Mouse (Mus musculus): ENCODE measurements around the gene Cyp8b1. TPM values are rescaled to one million over a fixed set of nuclear protein-coding genes. Genes with fewer than 3 reads are reported as not detected.

Gene Cyp8b1
- total and polyA plus RNA-seq, 3 experiments = not detected

- TF ChIP-seq UBTF (IDR thresholded peaks at IDR 0.05; ENCODE audit: borderline replicate concordance, insufficient read depth, low read depth, low read length) (no peak), KAT2A (conservative IDR thresholded peaks at IDR 0.05; ENCODE audit: low read depth, low read length) (no peak), ZKSCAN1 (IDR thresholded peaks at IDR 0.05; ENCODE audit: low read depth, low read length) (no peak), CHD2 (IDR thresholded peaks at IDR 0.05; ENCODE audit: low read length) (no peak), RCOR1 (IDR thresholded peaks at IDR 0.05; ENCODE audit: low read depth, low read length) (no peak), MAFK (IDR thresholded peaks at IDR 0.05; ENCODE audit: borderline replicate concordance, low read depth, low read length) (no peak), SIN3A (IDR thresholded peaks at IDR 0.05; ENCODE audit: low read length) (no peak), SMC3 (IDR thresholded peaks at IDR 0.05; ENCODE audit: low read depth, low read length) (no peak), JUND (IDR thresholded peaks at IDR 0.05; ENCODE audit: low read depth, low read length) (no peak), TAL1 (IDR thresholded peaks at IDR 0.05; ENCODE audit: low read length) (no peak), ZNF384 (IDR thresholded peaks at IDR 0.05; ENCODE audit: low read depth, low read length) (no peak), NELFE (IDR thresholded peaks at IDR 0.05; ENCODE audit: low read depth, low read length) (no peak), MXI1 (IDR thresholded peaks at IDR 0.05; ENCODE audit: low read depth, low read length) (no peak), MYB (IDR thresholded peaks at IDR 0.05; ENCODE audit: low read depth, low read length) (no peak), POLR2A (IDR thresholded peaks at IDR 0.05; ENCODE audit: control insufficient read depth in 1 of 2, insufficient read depth in 1 of 2, low read depth in 1 of 2, low read length in 2 of 2, poor library complexity in 1 of 2) (no peak), MYC (IDR thresholded peaks at IDR 0.05; ENCODE audit: low read depth, low read length) (no peak), USF1 (IDR thresholded peaks at IDR 0.05; ENCODE audit: low read depth, low read length) (no peak), RAD21 (IDR thresholded peaks at IDR 0.05; ENCODE audit: low read depth, low read length) (no peak), USF2 (IDR thresholded peaks at IDR 0.05; ENCODE audit: borderline replicate concordance in 1 of 2, insufficient read depth in 1 of 2, low read depth in 1 of 2, low read length in 2 of 2) (no peak), ZC3H11A (IDR thresholded peaks at IDR 0.05; ENCODE audit: low read depth, low read length) (no peak)
- H3K36me3 ChIP-seq (ENCODE audit: control insufficient read depth in 1 of 2, insufficient read depth in 2 of 2, low read length in 2 of 2) = no peaks in the 10 kb centered on the region
- H3K9me3 ChIP-seq (replicated peaks; ENCODE audit: insufficient read depth, low read length) = no peaks in the 10 kb centered on the region
- no peaks in the 10 kb centered on the region for H3K27me3 ChIP-seq (ENCODE audit: control insufficient read depth in 1 of 2, insufficient read depth in 2 of 2, low read length in 2 of 2)
- H3K4me3 ChIP-seq (ENCODE audit: control insufficient read depth in 1 of 2, insufficient read depth in 1 of 2, low read depth in 2 of 2, low read length in 2 of 2) = no peak overlapping the region
- no peak overlapping the region for H3K9ac ChIP-seq (ENCODE audit: control insufficient read depth, low read depth, low read length, poor library complexity, severe bottlenecking)
- no peaks in the 10 kb centered on the region for H3K4me1 ChIP-seq (ENCODE audit: control insufficient read depth in 1 of 2, insufficient read depth in 2 of 2, low read length in 2 of 2)
- DNase-seq (ENCODE audit: low read depth, low spot score) = no peak
- no peaks in the 10 kb centered on the region for H3K79me2 ChIP-seq (ENCODE audit: control insufficient read depth, insufficient read depth, low read length, poor library complexity)
- H3K27ac ChIP-seq (ENCODE audit: control insufficient read depth, low read depth, low read length) = no peak overlapping the region
Measured at GRCm38 (mm10) chr9:121951114-121951423, 35.0 kb upstream of the Cyp8b1 start.

- Histone ChIP-seq H3K9me3 (replicated peaks; ENCODE audit: insufficient read depth, low read length) (no peaks in the 10 kb centered on the region), H3K4me1 (ENCODE audit: control insufficient read depth in 1 of 2, insufficient read depth in 2 of 2, low read length in 2 of 2) (no peaks in the 10 kb centered on the region), H3K4me3 (ENCODE audit: control insufficient read depth in 1 of 2, insufficient read depth in 1 of 2, low read depth in 2 of 2, low read length in 2 of 2) (no peak within 1 kb of the TSS), H3K79me2 (ENCODE audit: control insufficient read depth, insufficient read depth, low read length, poor library complexity) (no peaks in the 10 kb centered on the region), H3K9ac (ENCODE audit: control insufficient read depth, low read depth, low read length, poor library complexity, severe bottlenecking) (no peak within 1 kb of the TSS), H3K27ac (ENCODE audit: control insufficient read depth, low read depth, low read length) (no peak within 1 kb of the TSS), H3K36me3 (ENCODE audit: control insufficient read depth in 1 of 2, insufficient read depth in 2 of 2, low read length in 2 of 2) (no peaks in the 10 kb centered on the region), H3K27me3 (ENCODE audit: control insufficient read depth in 1 of 2, insufficient read depth in 2 of 2, low read length in 2 of 2) (no peaks in the 10 kb centered on the region)
- DNase-seq (ENCODE audit: low read depth, low spot score) = no peak
- TF ChIP-seq SMC3 (IDR thresholded peaks at IDR 0.05; ENCODE audit: low read depth, low read length) (no peak), MAZ (IDR thresholded peaks at IDR 0.05; ENCODE audit: low read depth, low read length) (no peak), MYC (IDR thresholded peaks at IDR 0.05; ENCODE audit: low read depth, low read length) (no peak), ZMIZ1 (IDR thresholded peaks at IDR 0.05; ENCODE audit: low read depth, low read length) (no peak), JUND (IDR thresholded peaks at IDR 0.05; ENCODE audit: low read depth, low read length) (no peak), CHD1 (IDR thresholded peaks at IDR 0.05; ENCODE audit: low read depth, low read length) (no peak), POLR2AphosphoS5 (IDR thresholded peaks at IDR 0.05; ENCODE audit: borderline replicate concordance, low read depth, low read length) (no peak), MYB (IDR thresholded peaks at IDR 0.05; ENCODE audit: low read depth, low read length) (no peak), USF1 (IDR thresholded peaks at IDR 0.05; ENCODE audit: low read depth, low read length) (no peak), ELF1 (IDR thresholded peaks at IDR 0.05; ENCODE audit: low read depth, low read length) (no peak), UBTF (IDR thresholded peaks at IDR 0.05; ENCODE audit: borderline replicate concordance, insufficient read depth, low read depth, low read length) (no peak)
Measured at GRCm38 (mm10) chr9:121950418-121951113, 34.5 kb upstream of the Cyp8b1 start, which contains the start of gene Fam198a. Gene Fam198a, plus strand, starts transcription at chr9:121950988.
